Mouse (Mus musculus) intestine, embryonic 16.5 days (tissue): ENCODE measurements around the gene Ube4b. TPM values are rescaled to one million over a fixed set of nuclear protein-coding genes. Genes with fewer than 3 reads are reported as not detected.

Experiments
- ATAC-seq: fragments of 200-750 bp; cut with Nextera tagmentation; 2 replicates; pipeline ENCODE4 v1.8.0; 2017; ENCODE audit warnings: moderate TSS enrichment, moderate library complexity
- H3K27ac ChIP-seq: fragments of 300-500 bp; sonication (generic); 2 replicates; pipeline ENCODE4 v1.5.1; 2014; ENCODE audit warnings: mild to moderate bottlenecking, low read length
- H3K27me3 ChIP-seq: fragments of 300-500 bp; sonication (generic); replicated peaks from 2 replicates; pipeline ENCODE4 v1.6.1; 2014; ENCODE audit warnings: low read length, control low read depth, mixed read lengths; ENCODE audit not compliant: control insufficient read depth, insufficient read depth
- H3K36me3 ChIP-seq: fragments of 300-500 bp; sonication (generic); 2 replicates; pipeline ENCODE4 v1.6.1; 2014; ENCODE audit warnings: low read length, control low read depth; ENCODE audit not compliant: control insufficient read depth, insufficient read depth
- H3K4me1 ChIP-seq: fragments of 300-500 bp; sonication (generic); 2 replicates; pipeline ENCODE4 v1.6.1; 2014; ENCODE audit warnings: low read length, control low read depth, mixed read lengths; ENCODE audit not compliant: control insufficient read depth, insufficient read depth
- H3K4me2 ChIP-seq: fragments of 300-500 bp; sonication (generic); 2 replicates; pipeline ENCODE4 v1.6.1; 2014; ENCODE audit warnings: low read depth, low read length, control low read depth
- H3K4me3 ChIP-seq: fragments of 300-500 bp; sonication (generic); 2 replicates; pipeline ENCODE4 v1.5.1; 2014; ENCODE audit warnings: mild to moderate bottlenecking, low read length
- H3K9ac ChIP-seq: fragments of 300-500 bp; sonication (generic); 2 replicates; pipeline ENCODE4 v1.6.1; 2014; ENCODE audit warnings: low read depth, low read length
- H3K9me3 ChIP-seq: fragments of 300-500 bp; sonication (generic); 2 replicates; pipeline ENCODE4 v1.6.1; 2016; ENCODE audit warnings: low read length, control low read depth; ENCODE audit not compliant: control insufficient read depth
- WGBS: fragments of 180-500 bp; shearing (Covaris S2); extraction: QIAGEN DNeasy Blood & Tissue Kit; methylation state at CpG from one replicate; pipeline ENCODE4 v1.1.7; 2014; 5-methylcytosine and 5-hydroxymethylcytosine counted together
- polyA plus RNA-seq: library from polyadenylated mRNA; unstranded; fragments of >200 nt; fragmentation: Nextera tagmentation; extraction: Ambion mirVana; gene quantifications from 2 replicates; pipeline ENCODE4 v1.2.1, GENCODE M21; 2015

Ube4b gene
- polyA plus RNA-seq, 1 experiment from 2014 or later, result 31.1 TPM

DNA sequence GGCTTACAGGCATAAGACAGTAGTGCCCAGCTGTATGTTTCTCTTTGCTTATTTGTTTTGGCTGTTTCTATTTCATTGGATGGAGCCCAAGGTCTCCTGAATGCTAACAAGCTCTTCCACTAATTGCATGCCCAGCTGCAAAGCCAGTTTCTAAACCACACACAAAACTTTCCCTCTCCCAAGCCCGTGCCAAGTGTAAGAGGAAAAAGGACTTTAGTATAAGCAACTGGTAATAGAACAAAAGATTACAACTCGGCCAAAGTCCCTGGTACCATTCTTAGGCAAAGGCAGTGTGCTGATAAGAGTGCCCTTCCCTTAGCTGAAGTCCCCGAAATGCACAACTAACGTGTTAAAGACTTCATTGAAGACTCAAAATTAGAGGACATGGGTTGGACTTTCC, 34.2 kb downstream of the Ube4b start:
- peak; percentile 77 for ATAC-seq
- Histone ChIP-seq H3K4me1 (peaks cover 44% of the 10 kb centered on the region), H3K9me3 (no peaks in the 10 kb centered on the region), H3K4me3 (no peak overlapping the region), H3K4me2 (peak overlapping the region; percentile 14; the same call in 1 of the 2 replicates), H3K9ac (0 out of 2 replicates have a peak overlapping the region, but pooled peaks have one; percentile 39), H3K27ac (peak overlapping the region; percentile 86), H3K27me3 (no peaks in the 10 kb centered on the region), H3K36me3 (peaks cover under 1% of the 10 kb centered on the region; the same call in 1 of the 2 replicates)
- WGBS, result 68% methylated on average over 4 of the region's 4 CpGs

DNA sequence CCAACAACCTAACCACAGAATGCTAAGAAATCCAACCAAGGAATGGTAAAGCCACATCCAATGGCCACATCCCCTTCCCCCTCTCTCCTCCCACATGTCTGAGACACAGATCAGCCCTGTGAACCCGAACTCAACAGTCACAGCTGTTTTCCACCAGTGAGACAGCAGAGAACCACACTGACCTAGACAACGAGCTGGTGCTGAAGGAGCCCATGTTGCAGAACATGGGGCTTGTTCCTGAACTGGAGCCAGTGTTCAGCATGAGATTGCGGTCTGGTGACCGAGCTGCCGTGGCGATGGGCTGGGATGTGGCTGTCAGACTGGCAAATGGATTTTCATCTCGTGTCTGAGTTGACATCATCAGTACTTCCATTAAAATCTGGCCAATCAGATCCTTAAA, 45.5 kb downstream of the Ube4b start:
- Histone ChIP-seq H3K4me1 (0 out of 2 replicates have a peak, but pooled peaks cover 6% of the 10 kb centered on the region), H3K27me3 (no peaks in the 10 kb centered on the region), H3K27ac (no peak overlapping the region), H3K9ac (no peak overlapping the region), H3K9me3 (no peaks in the 10 kb centered on the region), H3K4me3 (no peak overlapping the region), H3K36me3 (peaks cover 28% of the 10 kb centered on the region), H3K4me2 (no peak overlapping the region)
- ATAC-seq, result no peak
- WGBS, result 81% methylated on average over 7 of the region's 7 CpGs

DNA sequence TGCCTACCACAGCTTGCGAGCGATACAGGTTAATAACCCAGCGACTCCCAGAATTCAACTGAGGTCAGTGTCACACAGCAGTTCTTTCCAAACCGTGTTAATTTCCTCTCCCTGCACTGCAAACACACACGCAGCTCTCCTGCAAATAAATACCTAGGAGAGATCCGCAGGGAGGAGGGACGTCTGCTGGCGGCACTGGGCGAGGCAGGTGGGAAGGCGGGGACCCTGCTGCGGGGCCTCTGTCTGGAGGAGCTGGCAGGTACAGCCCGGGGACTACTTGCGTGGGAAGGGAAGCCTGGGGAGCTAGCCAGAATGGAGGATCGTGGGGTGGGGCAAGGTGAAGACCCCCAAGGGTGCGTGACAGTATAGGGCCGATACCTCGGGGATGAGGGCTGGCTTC, 46.7 kb downstream of the Ube4b start:
- H3K9me3 ChIP-seq, result no peaks in the 10 kb centered on the region
- H3K27ac ChIP-seq, result no peak overlapping the region
- no peak overlapping the region for H3K4me2 ChIP-seq
- H3K36me3 ChIP-seq, result peaks cover 26% of the 10 kb centered on the region
- no peak overlapping the region for H3K4me3 ChIP-seq
- peak; percentile 45 for ATAC-seq
- H3K9ac ChIP-seq, result peak overlapping the region; percentile 25; the same call in 1 of the 2 replicates
- WGBS, result 76% methylated on average over 17 of the region's 17 CpGs
- 0 out of 2 replicates have a peak, but pooled peaks cover 6% of the 10 kb centered on the region for H3K4me1 ChIP-seq
- H3K27me3 ChIP-seq, result no peaks in the 10 kb centered on the region

DNA sequence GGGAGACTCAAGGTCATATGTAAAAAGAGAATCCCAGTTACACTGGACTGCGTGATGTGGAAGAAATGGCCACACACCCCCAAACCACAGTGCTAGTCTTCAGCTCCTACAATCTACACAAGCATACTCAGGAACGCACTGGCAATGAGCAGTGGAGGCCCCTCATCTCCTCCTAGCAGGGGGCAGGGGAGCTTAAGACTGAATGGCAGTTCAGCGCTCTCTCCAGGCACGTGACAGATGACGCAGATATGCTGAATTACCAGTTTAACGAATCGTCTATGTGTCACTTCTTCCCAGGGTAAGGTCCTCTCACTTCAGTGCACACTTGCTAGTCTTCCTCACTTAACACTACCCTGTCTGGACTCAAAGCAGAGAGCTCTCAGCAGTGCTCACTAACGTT, 47.7 kb downstream of the Ube4b start:
- WGBS, result 85% methylated on average over 8 of the region's 8 CpGs
- no peak for ATAC-seq
- no peaks in the 10 kb centered on the region for H3K27me3 ChIP-seq
- H3K4me1 ChIP-seq, result 0 out of 2 replicates have a peak, but pooled peaks cover 6% of the 10 kb centered on the region
- no peaks in the 10 kb centered on the region for H3K9me3 ChIP-seq
- H3K36me3 ChIP-seq, result peaks cover 26% of the 10 kb centered on the region
- no peak overlapping the region for H3K27ac ChIP-seq
- H3K4me2 ChIP-seq, result no peak overlapping the region
- H3K9ac ChIP-seq, result no peak overlapping the region
- H3K4me3 ChIP-seq, result no peak overlapping the region

DNA sequence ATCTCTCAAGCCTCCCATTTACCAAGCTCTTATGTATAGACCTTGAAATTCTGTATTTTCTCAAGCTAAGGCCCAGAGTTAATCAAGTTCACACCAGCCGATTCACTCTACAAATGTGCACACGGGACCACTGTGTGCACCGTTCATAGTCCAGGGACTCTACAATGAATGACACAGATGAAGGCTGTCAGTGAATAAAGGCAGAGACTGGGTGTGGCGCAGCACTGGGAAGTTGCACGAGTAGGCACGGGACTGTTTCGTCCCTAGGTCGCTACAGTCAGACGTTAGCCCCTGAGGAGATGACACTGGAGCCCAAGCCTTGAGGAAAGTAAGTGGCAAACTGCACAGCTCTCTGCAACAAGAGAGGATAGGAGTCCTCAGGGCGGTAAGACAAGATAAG, 50.5 kb downstream of the Ube4b start:
- peak; percentile 60 for ATAC-seq
- Histone ChIP-seq H3K9ac (0 out of 2 replicates have a peak overlapping the region, but pooled peaks have one; percentile 8), H3K27ac (no peak overlapping the region), H3K9me3 (no peaks in the 10 kb centered on the region), H3K4me1 (0 out of 2 replicates have a peak, but pooled peaks cover 6% of the 10 kb centered on the region), H3K4me3 (no peak overlapping the region), H3K27me3 (no peaks in the 10 kb centered on the region), H3K4me2 (no peak overlapping the region), H3K36me3 (peaks cover 31% of the 10 kb centered on the region)
- WGBS, result 70% methylated on average over 10 of the region's 10 CpGs

DNA sequence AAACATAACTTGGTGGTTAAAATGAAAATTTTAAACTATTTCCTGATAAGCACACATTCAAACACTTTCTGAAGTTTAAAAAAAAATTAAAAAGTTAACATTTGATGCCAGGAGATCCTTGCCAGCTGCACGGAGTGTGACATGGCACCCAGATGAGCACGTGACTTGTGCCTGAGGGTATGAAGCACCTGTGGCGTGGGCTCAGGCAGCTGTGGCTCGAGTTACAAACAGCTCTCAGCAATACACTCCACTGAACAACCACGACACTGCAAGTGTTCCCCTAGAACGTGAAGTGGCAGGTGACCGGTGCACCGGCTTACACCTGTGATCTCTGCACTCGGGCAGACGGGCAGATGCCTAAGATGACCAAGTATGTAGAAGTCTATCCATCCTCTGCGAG, 51.9 kb downstream of the Ube4b start:
- H3K36me3 ChIP-seq, result peaks cover 32% of the 10 kb centered on the region
- no peak for ATAC-seq
- H3K9me3 ChIP-seq, result no peaks in the 10 kb centered on the region
- WGBS, result 85% methylated on average over 11 of the region's 11 CpGs
- H3K27ac ChIP-seq, result no peak overlapping the region
- no peak overlapping the region for H3K9ac ChIP-seq
- H3K4me2 ChIP-seq, result no peak overlapping the region
- H3K27me3 ChIP-seq, result no peaks in the 10 kb centered on the region
- no peak overlapping the region for H3K4me3 ChIP-seq
- H3K4me1 ChIP-seq, result 0 out of 2 replicates have a peak, but pooled peaks cover 3% of the 10 kb centered on the region

DNA sequence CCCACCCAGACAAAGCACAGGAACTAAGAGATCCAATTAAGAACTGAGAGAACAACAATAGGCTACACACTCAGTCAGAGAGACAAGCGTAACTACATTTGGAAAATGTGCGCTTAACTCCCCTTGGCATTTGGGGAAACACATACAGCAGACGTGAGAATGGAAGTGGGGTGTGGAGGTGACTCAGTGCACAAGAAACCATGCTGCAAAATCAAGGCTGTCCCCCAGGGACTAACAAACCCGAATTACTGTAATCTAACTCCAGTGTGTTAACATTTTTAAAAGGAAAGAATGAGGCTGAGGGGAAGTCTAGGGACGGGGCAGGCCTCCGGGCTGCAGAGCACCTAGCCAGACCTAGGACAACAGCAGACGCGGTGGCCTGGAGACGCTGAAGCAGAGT, 52.6 kb downstream of the Ube4b start:
- no peak overlapping the region for H3K9ac ChIP-seq
- H3K9me3 ChIP-seq, result no peaks in the 10 kb centered on the region
- no peaks in the 10 kb centered on the region for H3K4me1 ChIP-seq
- WGBS, result 87% methylated on average over 9 of the region's 9 CpGs
- no peaks in the 10 kb centered on the region for H3K27me3 ChIP-seq
- H3K36me3 ChIP-seq, result peaks cover 32% of the 10 kb centered on the region
- H3K4me3 ChIP-seq, result no peak overlapping the region
- no peak overlapping the region for H3K4me2 ChIP-seq
- H3K27ac ChIP-seq, result no peak overlapping the region
- ATAC-seq, result no peak

DNA sequence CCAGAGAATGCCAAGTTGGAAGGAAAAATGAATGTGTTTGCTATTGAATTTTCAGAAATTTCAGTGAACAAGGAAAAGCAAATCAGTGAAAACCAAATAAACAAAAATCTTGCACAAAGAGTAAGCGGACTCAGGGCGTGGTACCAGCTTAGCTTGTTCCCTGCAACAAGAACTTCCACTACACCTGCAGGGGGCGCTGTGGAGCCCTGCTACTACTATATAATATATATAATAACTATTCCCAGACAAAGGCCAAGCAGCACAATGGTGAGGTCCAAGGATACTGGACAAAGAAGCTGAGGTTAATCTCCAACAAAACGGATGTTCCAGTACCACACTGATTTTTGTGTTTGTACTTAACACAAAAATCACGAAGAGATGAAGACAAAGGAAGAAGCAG, 53.1 kb downstream of the Ube4b start:
- no peak for ATAC-seq
- Histone ChIP-seq H3K36me3 (peaks cover 27% of the 10 kb centered on the region), H3K27ac (no peak overlapping the region), H3K27me3 (no peaks in the 10 kb centered on the region), H3K4me3 (no peak overlapping the region), H3K4me2 (no peak overlapping the region), H3K9ac (no peak overlapping the region), H3K4me1 (no peaks in the 10 kb centered on the region), H3K9me3 (no peaks in the 10 kb centered on the region)
- 62% methylated on average over 5 of the region's 5 CpGs for WGBS

DNA sequence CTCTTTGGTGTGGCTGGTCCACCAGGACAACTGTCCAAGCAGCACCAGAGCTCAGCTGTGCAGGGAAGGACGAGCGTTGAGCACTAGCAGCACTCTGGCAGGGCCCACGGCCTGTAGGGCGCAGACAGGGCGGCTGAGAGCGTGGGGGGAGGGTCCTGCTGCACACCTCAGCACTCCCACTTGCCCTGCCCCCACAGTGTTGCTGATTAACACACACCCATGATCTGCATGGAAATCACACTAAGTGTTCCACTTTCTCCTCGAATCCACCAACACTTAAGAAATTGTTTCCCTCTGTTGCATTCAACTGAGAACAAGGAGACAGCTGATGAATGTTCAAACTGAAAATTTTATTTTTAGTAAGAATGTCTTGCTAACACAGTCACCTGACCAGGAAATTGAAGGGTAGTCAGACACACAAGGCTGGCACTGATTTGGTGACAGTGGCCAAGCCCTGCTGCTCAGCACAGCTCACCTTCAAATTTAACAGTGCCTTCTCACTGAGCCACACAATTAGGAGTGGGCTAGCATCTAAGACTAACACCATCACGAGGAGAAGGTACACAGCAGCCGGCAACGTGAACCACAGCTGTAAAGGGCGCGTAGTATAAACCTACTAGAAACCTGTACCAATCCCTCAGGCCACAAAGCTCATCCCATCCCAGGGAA, 60.7 kb downstream of the Ube4b start:
- Histone ChIP-seq H3K4me2 (no peak overlapping the region), H3K4me1 (no peaks in the 10 kb centered on the region), H3K36me3 (peaks cover 12% of the 10 kb centered on the region), H3K9me3 (no peaks in the 10 kb centered on the region), H3K27ac (no peak overlapping the region), H3K27me3 (no peaks in the 10 kb centered on the region), H3K9ac (no peak overlapping the region), H3K4me3 (no peak overlapping the region)
- WGBS, result 80% methylated on average over 12 of the region's 12 CpGs
- ATAC-seq, result no peak

DNA sequence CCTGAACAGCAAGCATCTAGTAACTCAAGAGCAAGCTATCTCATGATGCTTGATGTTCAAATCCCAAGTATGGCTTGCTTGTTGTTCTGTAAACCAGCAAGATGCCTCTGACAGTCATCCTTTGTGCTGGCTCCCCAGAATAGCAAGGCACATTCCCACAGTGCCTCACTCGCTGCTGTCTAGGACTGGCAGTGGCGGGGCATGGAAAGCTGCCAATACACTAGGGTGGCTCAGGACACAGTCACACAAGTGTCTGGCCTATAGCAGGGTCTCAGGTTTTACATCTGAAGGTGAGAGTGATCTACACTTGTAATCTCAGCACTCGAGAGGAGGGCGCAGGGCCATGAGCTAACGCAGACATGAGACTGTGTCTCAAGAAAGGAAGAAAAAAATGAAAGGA, 61.7 kb downstream of the Ube4b start:
- H3K9me3 ChIP-seq, result no peaks in the 10 kb centered on the region
- peaks cover 14% of the 10 kb centered on the region for H3K36me3 ChIP-seq
- H3K4me1 ChIP-seq, result no peaks in the 10 kb centered on the region
- WGBS, result 86% methylated on average over 5 of the region's 5 CpGs
- H3K9ac ChIP-seq, result no peak overlapping the region
- H3K27me3 ChIP-seq, result no peaks in the 10 kb centered on the region
- H3K4me2 ChIP-seq, result no peak overlapping the region
- no peak overlapping the region for H3K4me3 ChIP-seq
- ATAC-seq, result no peak
- no peak overlapping the region for H3K27ac ChIP-seq
